Mouse (Mus musculus) gastrocnemius, adult 2 months (tissue): ENCODE measurements at regions not wholly inside any gene's neighbourhood (a gene's known extent, or its start where the extent isn't known, plus 50 kb on each side); places are given as distances from the start of the nearest gene placed in this dataset.

Experiments
- DNase-seq: peaks from one replicate; pipeline ENCODE4 v3.0.0; 2022
- H3K27ac ChIP-seq: fragments of 200-600 bp; 2 replicates; pipeline ENCODE4 v1.8.1; 2022; ENCODE audit warnings: mild to moderate bottlenecking
- H3K4me3 ChIP-seq: fragments of 200-600 bp; 2 replicates; pipeline ENCODE4 v1.8.1; 2022; ENCODE audit warnings: mild to moderate bottlenecking, moderate library complexity
- CTCF ChIP-seq: fragments of 200-600 bp; IDR thresholded peaks from 2 replicates; pipeline ENCODE4 v1.8.1; 2022; ENCODE audit warnings: antibody characterized with exemption, mild to moderate bottlenecking, moderate library complexity
- intact Hi-C: fragments of 180-260 bp; cut with DNase I; formaldehyde crosslinking; loops from one replicate; pipeline ENCODE4 v1.15.1; 2025

GRCm38 (mm10) chr3:21982991-21983390 lies 93.5 kb upstream of the Tbl1xr1 start:
- DNase-seq: no peak
- intact Hi-C loops: loop anchor here (10.0 kb wide), 1 partner anchor 162 kb away; no protein-coding TSS in a partner anchor
- H3K27ac ChIP-seq: no peak overlapping the region
- no peak overlapping the region for H3K4me3 ChIP-seq
- no peak for TF ChIP-seq CTCF

- no peak overlapping the region for H3K4me3 ChIP-seq
- no peak for DNase-seq
- intact Hi-C loops: loop anchor here (10.0 kb wide), 1 partner anchor 161 kb away; no protein-coding TSS in a partner anchor
- TF ChIP-seq CTCF: no peak
- H3K27ac ChIP-seq: peak overlapping the region; percentile 32
Measured at GRCm38 (mm10) chr3:21983993-21984725, 92.3 kb upstream of the Tbl1xr1 start.

GRCm38 (mm10) chr3:21984807-21985206 lies 91.6 kb upstream of the Tbl1xr1 start:
- intact Hi-C loops: loop anchor here (10.0 kb wide), 1 partner anchor 160 kb away; no protein-coding TSS in a partner anchor
- Histone ChIP-seq H3K4me3 (no peak overlapping the region), H3K27ac (peak overlapping the region; percentile 32)
- TF ChIP-seq CTCF: no peak
- DNase-seq: no peak

GRCm38 (mm10) chr3:21986164-21986892 lies 90.1 kb upstream of the Tbl1xr1 start:
- intact Hi-C loops: loop anchor here (2.0 to 10.0 kb wide), 2 partner anchors 50 to 158 kb away; no protein-coding TSS in a partner anchor
- TF ChIP-seq CTCF: no peak
- Histone ChIP-seq H3K4me3 (no peak overlapping the region), H3K27ac (peak overlapping the region; percentile 92)
- DNase-seq: peak; percentile 80

- TF ChIP-seq CTCF: no peak
- Histone ChIP-seq H3K4me3 (no peak overlapping the region), H3K27ac (peak overlapping the region; percentile 92)
- intact Hi-C loops: loop anchor here (1.0 to 10.0 kb wide), 3 partner anchors 50 to 158 kb away; partner anchors contain the start of gene Tbl1xr1
- peak; percentile 71 for DNase-seq
Measured at GRCm38 (mm10) chr3:21986893-21987250, 89.6 kb upstream of the Tbl1xr1 start.

DNA sequence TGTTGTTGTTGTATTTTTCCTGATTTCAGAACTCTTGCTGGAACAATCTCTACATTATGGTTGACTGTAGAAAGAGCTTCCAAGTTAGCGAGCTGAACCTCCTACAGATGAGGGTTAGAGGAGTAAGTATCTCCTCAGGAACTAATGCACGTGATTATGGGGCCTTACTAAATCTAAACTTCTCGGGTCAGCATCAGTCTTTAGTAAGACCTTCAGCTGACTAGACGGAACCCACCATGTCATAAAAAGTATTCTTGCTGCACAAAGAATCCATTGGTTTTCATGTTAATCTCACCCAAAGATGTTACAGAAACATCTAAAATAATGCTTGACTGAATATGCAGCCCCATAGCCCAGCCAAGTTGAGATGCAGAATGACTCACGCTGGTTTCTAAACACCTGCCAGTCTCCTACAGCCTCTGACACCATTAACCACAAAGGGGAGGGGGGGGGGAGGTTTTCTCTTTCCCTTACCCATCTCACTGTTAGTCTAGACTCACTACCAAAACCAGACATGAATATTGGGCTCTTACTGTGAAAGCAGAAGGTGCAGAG lies 88.9 kb upstream of the Tbl1xr1 start:
- TF ChIP-seq CTCF: no peak
- no peak for DNase-seq
- no peak overlapping the region for H3K4me3 ChIP-seq
- intact Hi-C loops: loop anchor here (1.0 to 10.0 kb wide), 3 partner anchors 51 to 157 kb away; partner anchors contain the start of gene Tbl1xr1
- peak overlapping the region; percentile 92 for H3K27ac ChIP-seq

DNA sequence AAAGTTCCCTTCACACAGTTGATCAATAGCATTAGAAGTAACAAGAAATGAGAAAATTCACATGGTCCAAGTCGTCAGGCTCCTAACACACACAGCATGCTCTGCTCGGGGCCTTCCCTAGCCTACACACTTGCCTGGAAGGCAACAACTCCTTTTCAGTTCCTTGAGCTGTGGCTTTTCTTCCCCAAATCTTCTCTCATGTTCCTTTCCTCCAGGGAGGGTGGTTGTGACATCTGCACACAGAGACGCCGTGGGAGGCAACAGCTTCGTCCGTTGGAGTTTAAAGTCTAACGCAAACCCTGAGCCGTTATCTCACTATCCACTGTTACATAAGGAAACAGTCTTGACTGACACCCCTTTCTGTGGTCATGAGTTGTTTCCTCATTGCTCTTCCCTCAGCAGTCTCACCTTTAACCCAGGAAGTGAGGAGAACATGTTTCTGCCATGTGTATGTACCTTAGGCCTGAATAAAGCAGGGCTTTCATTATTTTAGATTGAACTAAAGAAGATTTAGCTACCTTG lies 88.4 kb upstream of the Tbl1xr1 start:
- no peak for DNase-seq
- no peak for TF ChIP-seq CTCF
- peak overlapping the region; percentile 92 for H3K27ac ChIP-seq
- intact Hi-C loops: loop anchor here (10.0 kb wide), 1 partner anchor 157 kb away; no protein-coding TSS in a partner anchor
- H3K4me3 ChIP-seq: no peak overlapping the region

GRCm38 (mm10) chr3:21990526-21990925 lies 85.9 kb upstream of the Tbl1xr1 start:
- intact Hi-C loops: no loop called here
- no peak for TF ChIP-seq CTCF
- Histone ChIP-seq H3K4me3 (no peak overlapping the region), H3K27ac (no peak overlapping the region)
- no peak for DNase-seq

DNA sequence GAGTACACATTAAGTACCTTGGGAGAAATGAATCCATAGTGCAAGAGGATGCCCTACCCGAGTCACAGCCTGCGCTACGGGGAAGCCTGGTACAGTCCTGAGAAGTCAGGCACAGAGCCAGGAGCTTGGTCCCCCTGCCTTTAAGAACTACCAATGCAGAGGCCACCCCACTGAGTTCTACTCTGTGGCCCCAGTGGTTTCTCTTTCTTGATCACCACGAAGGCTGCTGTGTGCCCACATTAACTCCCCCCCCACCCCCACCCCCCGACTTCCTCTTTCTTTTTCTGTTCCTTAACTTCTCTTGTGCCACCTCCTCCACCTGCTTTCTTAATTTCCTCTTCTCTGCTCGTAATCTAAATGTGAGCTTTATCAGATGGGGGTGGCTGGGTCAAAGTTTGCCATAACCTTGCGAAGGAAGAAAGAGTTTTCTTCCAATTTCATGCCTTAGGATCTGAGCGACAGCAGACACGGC lies 84.7 kb upstream of the Tbl1xr1 start:
- Histone ChIP-seq H3K4me3 (no peak overlapping the region), H3K27ac (no peak overlapping the region)
- no peak for DNase-seq
- intact Hi-C loops: loop anchor here (2.0 kb wide), 1 partner anchor 75 kb away; no protein-coding TSS in a partner anchor
- no peak for TF ChIP-seq CTCF

GRCm38 (mm10) chr3:21992203-21992602 lies 84.2 kb upstream of the Tbl1xr1 start:
- Histone ChIP-seq H3K27ac (no peak overlapping the region), H3K4me3 (no peak overlapping the region)
- no peak for TF ChIP-seq CTCF
- DNase-seq: no peak
- intact Hi-C loops: loop anchor here (2.0 kb wide), 1 partner anchor 75 kb away; no protein-coding TSS in a partner anchor

GRCm38 (mm10) chr3:21993961-21994360 lies 82.5 kb upstream of the Tbl1xr1 start:
- H3K4me3 ChIP-seq: no peak overlapping the region
- no peak for DNase-seq
- intact Hi-C loops: loop anchor here (2.0 kb wide), 1 partner anchor 73 kb away; no protein-coding TSS in a partner anchor
- no peak overlapping the region for H3K27ac ChIP-seq
- no peak for TF ChIP-seq CTCF
